8 mouse cellular contexts compared by ENCODE assay signal in genomic region chr7:44868919-44869696, GRCm38 (mm10). TPM values are rescaled to one million over a fixed set of nuclear protein-coding genes. Genes with fewer than 3 reads are reported as not detected.
DNase-seq lines count a peak whose midpoint lies in the region; ATAC-seq lines count a peak whose summit lies in the region.

No protein-coding gene starts in this region.

- peaks cover 47% of the 10 kb centered on the region for H3K79me2 ChIP-seq in macrophage (ENCODE audit: inconsistent target)

- no peaks in the 10 kb centered on the region for H3K27me3 ChIP-seq in embryonic facial prominence, embryonic 11.5 days (ENCODE audit: control insufficient read depth, insufficient read depth, low read length)
- no peaks in the 10 kb centered on the region for H3K27me3 ChIP-seq in heart, embryonic 13.5 days (replicated peaks)

- peak overlapping the region; percentile 97 for H3K4me3 ChIP-seq in embryonic facial prominence, embryonic 11.5 days (ENCODE audit: low read depth, low read length)
- H3K4me3 ChIP-seq in heart, embryonic 13.5 days, result peak overlapping the region; percentile 81
- H3K4me3 ChIP-seq in macrophage (ENCODE audit: inconsistent target), result peak overlapping the region; percentile 26

- no peaks in the 10 kb centered on the region for H3K9me3 ChIP-seq in embryonic facial prominence, embryonic 11.5 days (replicated peaks; ENCODE audit: control insufficient read depth, low read length)
- H3K9me3 ChIP-seq in heart, embryonic 13.5 days, result no peaks in the 10 kb centered on the region

- H3K9ac ChIP-seq in embryonic facial prominence, embryonic 11.5 days (replicated peaks; ENCODE audit: low read length), result peak overlapping the region; percentile 99
- H3K9ac ChIP-seq in heart, embryonic 13.5 days, result peak overlapping the region; percentile 98

- H3K36me3 ChIP-seq in embryonic facial prominence, embryonic 11.5 days (replicated peaks; ENCODE audit: control insufficient read depth, insufficient read depth, low read depth, low read length), result peaks cover 4% of the 10 kb centered on the region
- H3K36me3 ChIP-seq in heart, embryonic 13.5 days, result peaks cover 15% of the 10 kb centered on the region
- peaks cover 4% of the 10 kb centered on the region for H3K36me3 ChIP-seq in macrophage (ENCODE audit: inconsistent target)

- WGBS in embryonic facial prominence, embryonic 11.5 days, result under 1% methylated on average over 89 of the region's 108 CpGs
- under 1% methylated on average over 85 of the region's 108 CpGs for WGBS in heart, embryonic 13.5 days
- WGBS in macrophage (ENCODE audit: missing documents), result 1% methylated on average over 30 of the region's 108 CpGs

- peaks cover 6% of the 10 kb centered on the region; the same call in 1 of the 2 replicates for H3K4me1 ChIP-seq in embryonic facial prominence, embryonic 11.5 days (ENCODE audit: control insufficient read depth, insufficient read depth, low read length)
- peaks cover 73% of the 10 kb centered on the region for H3K4me1 ChIP-seq in heart, embryonic 13.5 days

- H3K4me2 ChIP-seq in embryonic facial prominence, embryonic 11.5 days (ENCODE audit: low read depth, low read length), result peak overlapping the region; percentile 90
- H3K4me2 ChIP-seq in heart, embryonic 13.5 days, result peak overlapping the region; percentile 92

- peak; percentile 10 for ATAC-seq in CD4-positive, CD25-positive, alpha-beta regulatory T cell, adult 4 months
- ATAC-seq in embryonic facial prominence, embryonic 11.5 days (replicated peaks; ENCODE audit: insufficient number of reproducible peaks, low FRiP score, low TSS enrichment, low read depth), result peak; percentile 26
- ATAC-seq in heart, embryonic 13.5 days (ENCODE audit: extremely low read depth, insufficient number of reproducible peaks, low FRiP score, low TSS enrichment), result peak; percentile 48
- no peak for ATAC-seq in megakaryocyte progenitor cell, adult 5-6 weeks (replicated peaks; ENCODE audit: poor library complexity)

- H3K27ac ChIP-seq in embryonic facial prominence, embryonic 11.5 days (replicated peaks; ENCODE audit: low read depth, low read length), result peak overlapping the region; percentile 100
- H3K27ac ChIP-seq in heart, embryonic 13.5 days (replicated peaks), result peak overlapping the region; percentile 99
- H3K27ac ChIP-seq in macrophage, result no peak overlapping the region

- DNase-seq in adrenal gland, adult 2 months, result peak; percentile 91
- peak; percentile 79 for DNase-seq in embryonic facial prominence, embryonic 11.5 days (ENCODE audit: low spot score)
- DNase-seq in kidney, postnatal 14 days, result peak; percentile 85
- peak; percentile 46 to 60 for DNase-seq in spleen, postnatal 10 days (ENCODE audit: low spot score in 2 of 2)

RNA-seq across cellular contexts. Expression of gene Ptov1, which starts 0.5 kb away (rescaled TPM):
- 1 to 10 TPM; 1.1 to 3.9 TPM for polyA plus RNA-seq in CD4-positive, CD25-positive, alpha-beta regulatory T cell, adult 4 months (2017; shearing (Covaris generic))
- 100 to 1,000 TPM; 227 TPM for total RNA-seq in adrenal gland, adult 2 months (2021)
- polyA plus RNA-seq in adrenal gland, adult 2 months (2012; rRNA removed), result 492 and 493 TPM in 2 replicates
- 350 and 370 TPM in 2 replicates for polyA plus RNA-seq in embryonic facial prominence, embryonic 11.5 days (2014; fragmentation: Nextera tagmentation; extraction: Ambion mirVana)
- 256 and 266 TPM in 2 replicates for polyA plus RNA-seq in heart, embryonic 13.5 days (2015; fragmentation: Nextera tagmentation; extraction: Ambion mirVana)
- 100 to 1,000 TPM in 3 of 26 experiments, 10 to 100 TPM in 23; 23.8 to 108 (median 56.0) TPM for total RNA-seq in macrophage (2018; cell fraction: chromatin; rRNA removed)
- 10 to 100 TPM; 32.2 to 75.3 (median 46.0) TPM for total RNA-seq in macrophage (2018; cell fraction: cytosol; rRNA removed)
- 10 to 100 TPM; 17.0 to 77.8 (median 39.3) TPM for total RNA-seq in macrophage (2018; cell fraction: nucleus; rRNA removed)
- polyA plus RNA-seq in macrophage (2018), result 38.5 to 61.7 TPM (median 49.4 TPM) in 3 replicates
- 55.3 and 63.9 TPM in 2 replicates for total RNA-seq in megakaryocyte progenitor cell, adult 5-6 weeks (2015)
- 25.5 and 41.5 TPM in 2 replicates for total RNA-seq in megakaryocyte progenitor cell, adult 5-6 weeks (2017)

RNA-seq across cellular contexts. Expression of gene Pnkp, which starts 12.2 kb away (rescaled TPM):
- polyA plus RNA-seq in CD4-positive, CD25-positive, alpha-beta regulatory T cell, adult 4 months (2017; shearing (Covaris generic)), result 10 to 100 TPM; 45.0 to 74.3 TPM
- 10 to 100 TPM; 36.3 to 42.8 TPM for total RNA-seq in adrenal gland, adult 2 months (2021)
- polyA plus RNA-seq in adrenal gland, adult 2 months (2012; rRNA removed), result 79.5 and 90.0 TPM in 2 replicates
- polyA plus RNA-seq in embryonic facial prominence, embryonic 11.5 days (2014; fragmentation: Nextera tagmentation; extraction: Ambion mirVana), result 21.6 and 25.3 TPM in 2 replicates
- 24.0 and 24.3 TPM in 2 replicates for polyA plus RNA-seq in heart, embryonic 13.5 days (2015; fragmentation: Nextera tagmentation; extraction: Ambion mirVana)
- 100 to 1,000 TPM in 7 of 26 experiments, 10 to 100 TPM in 19; 17.5 to 135 (median 74.6) TPM for total RNA-seq in macrophage (2018; cell fraction: chromatin; rRNA removed)
- 10 to 100 TPM; 23.3 to 51.5 (median 35.4) TPM for total RNA-seq in macrophage (2018; cell fraction: cytosol; rRNA removed)
- 10 to 100 TPM; 17.9 to 77.5 (median 35.3) TPM for total RNA-seq in macrophage (2018; cell fraction: nucleus; rRNA removed)
- polyA plus RNA-seq in macrophage (2018), result 17.4 to 42.4 TPM (median 36.1 TPM) in 3 replicates
- total RNA-seq in megakaryocyte progenitor cell, adult 5-6 weeks (2015), result 43.4 and 49.9 TPM in 2 replicates
- 60.7 and 69.8 TPM in 2 replicates for total RNA-seq in megakaryocyte progenitor cell, adult 5-6 weeks (2017)

RNA-seq across cellular contexts. Expression of gene Tbc1d17, which starts 20.2 kb away (rescaled TPM):
- 10 to 100 TPM; 64.8 to 85.3 TPM for polyA plus RNA-seq in CD4-positive, CD25-positive, alpha-beta regulatory T cell, adult 4 months (2017; shearing (Covaris generic))
- total RNA-seq in adrenal gland, adult 2 months (2021), result 10 to 100 TPM; 51.0 to 72.6 TPM
- polyA plus RNA-seq in adrenal gland, adult 2 months (2012; rRNA removed), result 180 and 223 TPM in 2 replicates
- polyA plus RNA-seq in embryonic facial prominence, embryonic 11.5 days (2014; fragmentation: Nextera tagmentation; extraction: Ambion mirVana), result 55.1 and 75.1 TPM in 2 replicates
- 56.1 and 57.0 TPM in 2 replicates for polyA plus RNA-seq in heart, embryonic 13.5 days (2015; fragmentation: Nextera tagmentation; extraction: Ambion mirVana)
- 100 to 1,000 TPM in 12 of 26 experiments, 10 to 100 TPM in 14; 32.8 to 197 (median 94.9) TPM for total RNA-seq in macrophage (2018; cell fraction: chromatin; rRNA removed)
- total RNA-seq in macrophage (2018; cell fraction: cytosol; rRNA removed), result 10 to 100 TPM; 17.1 to 50.9 (median 28.5) TPM
- total RNA-seq in macrophage (2018; cell fraction: nucleus; rRNA removed), result 100 to 1,000 TPM in 1 of 26 experiments, 10 to 100 TPM in 25; 29.7 to 111 (median 46.6) TPM
- 25.6 to 51.8 TPM (median 28.3 TPM) in 3 replicates for polyA plus RNA-seq in macrophage (2018)
- total RNA-seq in megakaryocyte progenitor cell, adult 5-6 weeks (2015), result 15.2 and 19.2 TPM in 2 replicates
- total RNA-seq in megakaryocyte progenitor cell, adult 5-6 weeks (2017), result 13.6 and 13.8 TPM in 2 replicates

RNA-seq across cellular contexts. Expression of gene Akt1s1, which starts 20.3 kb away (rescaled TPM):
- 1 to 10 TPM; 1.2 to 3.1 TPM for polyA plus RNA-seq in CD4-positive, CD25-positive, alpha-beta regulatory T cell, adult 4 months (2017; shearing (Covaris generic))
- total RNA-seq in adrenal gland, adult 2 months (2021), result 100 to 1,000 TPM; 117 TPM
- 650 and 890 TPM in 2 replicates for polyA plus RNA-seq in adrenal gland, adult 2 months (2012; rRNA removed)
- 32.4 and 42.5 TPM in 2 replicates for polyA plus RNA-seq in embryonic facial prominence, embryonic 11.5 days (2014; fragmentation: Nextera tagmentation; extraction: Ambion mirVana)
- polyA plus RNA-seq in heart, embryonic 13.5 days (2015; fragmentation: Nextera tagmentation; extraction: Ambion mirVana), result 96.5 and 101 TPM in 2 replicates
- 10 to 100 TPM; 10.1 to 70.6 (median 25.0) TPM for total RNA-seq in macrophage (2018; cell fraction: chromatin; rRNA removed)
- 10 to 100 TPM; 22.9 to 69.0 (median 54.8) TPM for total RNA-seq in macrophage (2018; cell fraction: cytosol; rRNA removed)
- 10 to 100 TPM; 13.3 to 58.4 (median 33.6) TPM for total RNA-seq in macrophage (2018; cell fraction: nucleus; rRNA removed)
- 33.4 to 56.3 TPM (median 49.1 TPM) in 3 replicates for polyA plus RNA-seq in macrophage (2018)
- total RNA-seq in megakaryocyte progenitor cell, adult 5-6 weeks (2015), result 8.0 and 10.4 TPM in 2 replicates
- 23.9 and 24.9 TPM in 2 replicates for total RNA-seq in megakaryocyte progenitor cell, adult 5-6 weeks (2017)

RNA-seq across cellular contexts. Expression of gene Med25, which starts 23.4 kb away (rescaled TPM):
- 10 to 100 TPM in 1 of 2 experiments, 1 to 10 TPM in 1; 9.1 to 10.9 TPM for polyA plus RNA-seq in CD4-positive, CD25-positive, alpha-beta regulatory T cell, adult 4 months (2017; shearing (Covaris generic))
- 100 to 1,000 TPM in 1 of 2 experiments, 10 to 100 TPM in 1; 80.8 to 105 TPM for total RNA-seq in adrenal gland, adult 2 months (2021)
- 635 and 723 TPM in 2 replicates for polyA plus RNA-seq in adrenal gland, adult 2 months (2012; rRNA removed)
- polyA plus RNA-seq in embryonic facial prominence, embryonic 11.5 days (2014; fragmentation: Nextera tagmentation; extraction: Ambion mirVana), result 44.5 and 50.3 TPM in 2 replicates
- 72.6 and 73.1 TPM in 2 replicates for polyA plus RNA-seq in heart, embryonic 13.5 days (2015; fragmentation: Nextera tagmentation; extraction: Ambion mirVana)
- total RNA-seq in macrophage (2018; cell fraction: chromatin; rRNA removed), result 10 to 100 TPM in 25 of 26 experiments, 1 to 10 TPM in 1; 9.2 to 86.8 (median 38.6) TPM
- total RNA-seq in macrophage (2018; cell fraction: cytosol; rRNA removed), result 10 to 100 TPM; 16.5 to 36.7 (median 27.2) TPM
- total RNA-seq in macrophage (2018; cell fraction: nucleus; rRNA removed), result 10 to 100 TPM in 25 of 26 experiments, 1 to 10 TPM in 1; 8.1 to 48.6 (median 20.6) TPM
- polyA plus RNA-seq in macrophage (2018), result 24.5 to 28.2 TPM (median 26.1 TPM) in 3 replicates
- total RNA-seq in megakaryocyte progenitor cell, adult 5-6 weeks (2015), result 26.0 and 36.8 TPM in 2 replicates
- 11.4 and 14.5 TPM in 2 replicates for total RNA-seq in megakaryocyte progenitor cell, adult 5-6 weeks (2017)

Comparison
In these comparisons a context has a peak if more than half of its experiments do, and no peak if none do; other contexts are left out.
1. H3K4me3 ChIP-seq: peak in every context shown above with its lines; median percentile 97 in embryonic facial prominence, embryonic 11.5 days; 81 in heart, embryonic 13.5 days; 26 in macrophage.